Mouse (Mus musculus) kidney, embryonic 16.5 days (tissue): ENCODE data around the gene Rps8. TPM values are rescaled to one million over a fixed set of nuclear protein-coding genes. Genes with fewer than 3 reads are reported as not detected.
A peak's percentile ranks its signal among the peaks of the same experiment; 100 is the strongest.

Experiments
- ATAC-seq: fragments of 200-750 bp; cut with Nextera tagmentation; 2 replicates; pipeline ENCODE4 v1.8.0; 2017; ENCODE audit warnings: moderate TSS enrichment; ENCODE audit not compliant: low FRiP score, low TSS enrichment
- H3K27ac ChIP-seq: fragments of 300-500 bp; sonication (generic); 2 replicates; pipeline ENCODE4 v1.5.1; 2014; ENCODE audit warnings: low read length
- H3K27me3 ChIP-seq: fragments of 300-500 bp; sonication (generic); 2 replicates; pipeline ENCODE4 v1.6.1; 2014; ENCODE audit warnings: low read length, control low read depth, mixed read lengths; ENCODE audit not compliant: insufficient read depth
- H3K36me3 ChIP-seq: fragments of 300-500 bp; sonication (generic); 2 replicates; pipeline ENCODE4 v1.6.1; 2014; ENCODE audit warnings: low read length, control low read depth, mixed read lengths; ENCODE audit not compliant: insufficient read depth
- H3K4me1 ChIP-seq: fragments of 300-500 bp; sonication (generic); 2 replicates; pipeline ENCODE4 v1.6.1; 2014; ENCODE audit warnings: low read length, control low read depth, mixed read lengths; ENCODE audit not compliant: insufficient read depth
- H3K4me2 ChIP-seq: fragments of 300-500 bp; sonication (generic); replicated peaks from 2 replicates; pipeline ENCODE4 v1.6.1; 2014; ENCODE audit warnings: low read depth, low read length
- H3K4me3 ChIP-seq: fragments of 300-500 bp; sonication (generic); 2 replicates; pipeline ENCODE4 v1.5.1; 2014; ENCODE audit warnings: mild to moderate bottlenecking, low read length
- H3K9ac ChIP-seq: fragments of 300-500 bp; sonication (generic); replicated peaks from 2 replicates; pipeline ENCODE4 v1.6.1; 2014; ENCODE audit warnings: low read length
- H3K9me3 ChIP-seq: fragments of 300-500 bp; sonication (generic); 2 replicates; pipeline ENCODE4 v1.6.1; 2016; ENCODE audit warnings: low read length, control low read depth
- WGBS: fragments of 180-500 bp; shearing (Covaris S2); extraction: QIAGEN DNeasy Blood & Tissue Kit; methylation state at CpG from one replicate; pipeline ENCODE4 v1.1.7; 2014; 5-methylcytosine and 5-hydroxymethylcytosine counted together
- polyA plus RNA-seq: library from polyadenylated mRNA; unstranded; fragments of >200 nt; fragmentation: Nextera tagmentation; extraction: Ambion mirVana; gene quantifications from 2 replicates; pipeline ENCODE4 v1.2.1, GENCODE M21; 2015

Rps8 gene
- polyA plus RNA-seq, 1 experiment from 2014 or later = 795 TPM

- peak within 1 kb of the TSS; percentile 74 for H3K4me2 ChIP-seq
- H3K4me3 ChIP-seq = peak within 1 kb of the TSS; percentile 89
- peaks cover 28% of the 10 kb centered on the region for H3K36me3 ChIP-seq
- 1% methylated on average over 42 of the region's 42 CpGs for WGBS
- H3K9me3 ChIP-seq = no peaks in the 10 kb centered on the region
- H3K27me3 ChIP-seq = no peaks in the 10 kb centered on the region
- peak within 1 kb of the TSS; percentile 78 for H3K9ac ChIP-seq
- H3K27ac ChIP-seq = peak within 1 kb of the TSS; percentile 81
- peaks cover 12% of the 10 kb centered on the region for H3K4me1 ChIP-seq
- ATAC-seq = peak; percentile 98
Observed at GRCm38 (mm10) chr4:117181863-117182758, 26.1 kb upstream of the Rps8 start, which contains the start of gene Kif2c. TSS of gene Kif2c (minus strand) at chr4:117182639.

GRCm38 (mm10) chr4:117169936-117170335 lies 13.9 kb upstream of the Rps8 start:
- ATAC-seq = no peak
- H3K36me3 ChIP-seq = peaks cover 89% of the 10 kb centered on the region
- WGBS = 84% methylated on average over 5 of the region's 5 CpGs
- H3K27me3 ChIP-seq = no peaks in the 10 kb centered on the region
- no peak overlapping the region for H3K4me2 ChIP-seq
- no peak overlapping the region for H3K9ac ChIP-seq
- no peak overlapping the region for H3K27ac ChIP-seq
- no peaks in the 10 kb centered on the region for H3K9me3 ChIP-seq
- H3K4me1 ChIP-seq = no peaks in the 10 kb centered on the region
- no peak overlapping the region for H3K4me3 ChIP-seq

- peaks cover 60% of the 10 kb centered on the region for H3K36me3 ChIP-seq
- H3K4me3 ChIP-seq = no peak overlapping the region
- H3K9ac ChIP-seq = no peak overlapping the region
- WGBS = 65% methylated on average over 4 of the region's 4 CpGs
- no peaks in the 10 kb centered on the region for H3K4me1 ChIP-seq
- H3K4me2 ChIP-seq = no peak overlapping the region
- ATAC-seq = no peak
- no peaks in the 10 kb centered on the region for H3K27me3 ChIP-seq
- H3K27ac ChIP-seq = no peak overlapping the region
- H3K9me3 ChIP-seq = no peaks in the 10 kb centered on the region
Observed at GRCm38 (mm10) chr4:117161183-117161582, 5.1 kb upstream of the Rps8 start.

GRCm38 (mm10) chr4:117159666-117160065 lies 3.6 kb upstream of the Rps8 start:
- Histone ChIP-seq H3K4me1 (peaks cover under 1% of the 10 kb centered on the region; the same call in 1 of the 2 replicates), H3K27me3 (no peaks in the 10 kb centered on the region), H3K9ac (no peak overlapping the region), H3K36me3 (peaks cover 47% of the 10 kb centered on the region), H3K4me2 (no peak overlapping the region), H3K9me3 (no peaks in the 10 kb centered on the region), H3K27ac (no peak overlapping the region), H3K4me3 (no peak overlapping the region)
- ATAC-seq = no peak
- WGBS = 82% methylated on average over 10 of the region's 10 CpGs

- H3K4me1 ChIP-seq = peaks cover 16% of the 10 kb centered on the region
- H3K27ac ChIP-seq = peak overlapping the region; percentile 92; the same call in 1 of the 2 replicates
- peaks cover 52% of the 10 kb centered on the region for H3K36me3 ChIP-seq
- H3K9me3 ChIP-seq = no peaks in the 10 kb centered on the region
- peak overlapping the region; percentile 62 for H3K4me2 ChIP-seq
- 28% methylated on average over 6 of the region's 6 CpGs for WGBS
- H3K4me3 ChIP-seq = peak overlapping the region; percentile 85
- ATAC-seq = no peak
- H3K27me3 ChIP-seq = no peaks in the 10 kb centered on the region
- peak overlapping the region; percentile 99 for H3K9ac ChIP-seq
Observed at GRCm38 (mm10) chr4:117156372-117156771, 329 bp upstream of the Rps8 start.

- H3K9ac ChIP-seq = peak overlapping the region; percentile 99
- H3K4me3 ChIP-seq = peak overlapping the region; percentile 85
- H3K27ac ChIP-seq = peak overlapping the region; percentile 92
- no peaks in the 10 kb centered on the region for H3K9me3 ChIP-seq
- 1% methylated on average over 40 of the region's 44 CpGs for WGBS
- H3K27me3 ChIP-seq = no peaks in the 10 kb centered on the region
- ATAC-seq = peak; percentile 6; the same call in 1 of the 2 replicates
- peaks cover 53% of the 10 kb centered on the region for H3K36me3 ChIP-seq
- peak overlapping the region; percentile 62 for H3K4me2 ChIP-seq
- H3K4me1 ChIP-seq = peaks cover 16% of the 10 kb centered on the region
Observed at GRCm38 (mm10) chr4:117155020-117155791, 837 bp downstream of the Rps8 start.

GRCm38 (mm10) chr4:117152714-117153113 lies 3.3 kb downstream of the Rps8 start:
- H3K4me2 ChIP-seq = no peak overlapping the region
- H3K36me3 ChIP-seq = peaks cover 54% of the 10 kb centered on the region
- H3K27ac ChIP-seq = no peak overlapping the region
- no peak for ATAC-seq
- peaks cover 16% of the 10 kb centered on the region for H3K4me1 ChIP-seq
- H3K27me3 ChIP-seq = no peaks in the 10 kb centered on the region
- H3K4me3 ChIP-seq = no peak overlapping the region
- 81% methylated on average over 5 of the region's 5 CpGs for WGBS
- no peak overlapping the region for H3K9ac ChIP-seq
- no peaks in the 10 kb centered on the region for H3K9me3 ChIP-seq

GRCm38 (mm10) chr4:117151416-117151815 lies 4.6 kb downstream of the Rps8 start:
- H3K4me3 ChIP-seq = no peak overlapping the region
- peaks cover 54% of the 10 kb centered on the region for H3K36me3 ChIP-seq
- peaks cover 16% of the 10 kb centered on the region for H3K4me1 ChIP-seq
- no peak overlapping the region for H3K27ac ChIP-seq
- no peak for ATAC-seq
- H3K27me3 ChIP-seq = no peaks in the 10 kb centered on the region
- no peak overlapping the region for H3K4me2 ChIP-seq
- H3K9ac ChIP-seq = no peak overlapping the region
- 61% methylated on average over 1 of the region's 1 CpGs for WGBS
- no peaks in the 10 kb centered on the region for H3K9me3 ChIP-seq

GRCm38 (mm10) chr4:117150212-117150733 lies 5.8 kb downstream of the Rps8 start:
- Histone ChIP-seq H3K4me1 (peaks cover 16% of the 10 kb centered on the region), H3K4me2 (no peak overlapping the region), H3K36me3 (peaks cover 54% of the 10 kb centered on the region), H3K4me3 (no peak overlapping the region), H3K9ac (no peak overlapping the region), H3K27ac (no peak overlapping the region), H3K9me3 (no peaks in the 10 kb centered on the region), H3K27me3 (no peaks in the 10 kb centered on the region)
- 91% methylated on average over 6 of the region's 6 CpGs for WGBS
- no peak for ATAC-seq
